Mouse (Mus musculus): ENCODE data around the gene Armc9. TPM values are rescaled to one million over a fixed set of nuclear protein-coding genes. Genes with fewer than 3 reads are reported as not detected.

The Armc9 gene
- polyA plus RNA-seq, 1 experiment from 2014 or later = 17.4 TPM

- 0 out of 2 replicates have a peak overlapping the region, but pooled peaks have one; percentile 30 for H3K9ac ChIP-seq (ENCODE audit: low read depth, low read length)
- H3K27me3 ChIP-seq (replicated peaks; ENCODE audit: control insufficient read depth, insufficient read depth, low read length) = no peaks in the 10 kb centered on the region
- 83% methylated on average over 3 of the region's 3 CpGs for WGBS
- H3K4me1 ChIP-seq (ENCODE audit: control insufficient read depth, insufficient read depth, low read length) = 0 out of 2 replicates have a peak, but pooled peaks cover 2% of the 10 kb centered on the region
- ATAC-seq (ENCODE audit: low read depth) (no peak), DNase-seq (ENCODE audit: low spot score) (no peak)
- peaks cover 12% of the 10 kb centered on the region for H3K36me3 ChIP-seq (ENCODE audit: control insufficient read depth, insufficient read depth, low read length)
- no peak overlapping the region for H3K27ac ChIP-seq (replicated peaks; ENCODE audit: low read depth, low read length)
- H3K4me3 ChIP-seq (ENCODE audit: low read depth, low read length) = no peak overlapping the region
- H3K9me3 ChIP-seq (ENCODE audit: control insufficient read depth, low read length) = no peaks in the 10 kb centered on the region
- H3K4me2 ChIP-seq (ENCODE audit: low read depth, low read length) = no peak overlapping the region
These were observed 1.5 kb downstream of the Armc9 start for GRCm38 (mm10) chr1:86156075-86156474.

- DNase-seq (ENCODE audit: low spot score) (no peak), ATAC-seq (ENCODE audit: low read depth) (no peak)
- Histone ChIP-seq H3K27me3 (replicated peaks; ENCODE audit: control insufficient read depth, insufficient read depth, low read length) (no peaks in the 10 kb centered on the region), H3K9me3 (ENCODE audit: control insufficient read depth, low read length) (no peaks in the 10 kb centered on the region), H3K36me3 (ENCODE audit: control insufficient read depth, insufficient read depth, low read length) (peaks cover 17% of the 10 kb centered on the region), H3K4me3 (ENCODE audit: low read depth, low read length) (no peak overlapping the region), H3K9ac (ENCODE audit: low read depth, low read length) (0 out of 2 replicates have a peak overlapping the region, but pooled peaks have one; percentile 30), H3K4me1 (ENCODE audit: control insufficient read depth, insufficient read depth, low read length) (0 out of 2 replicates have a peak, but pooled peaks cover 2% of the 10 kb centered on the region), H3K27ac (replicated peaks; ENCODE audit: low read depth, low read length) (no peak overlapping the region), H3K4me2 (ENCODE audit: low read depth, low read length) (no peak overlapping the region)
- 82% methylated on average over 6 of the region's 6 CpGs for WGBS
These were observed 2.0 kb downstream of the Armc9 start for GRCm38 (mm10) chr1:86156595-86156994.

- 92% methylated on average over 6 of the region's 6 CpGs for WGBS
- peaks cover 46% of the 10 kb centered on the region for H3K36me3 ChIP-seq (ENCODE audit: control insufficient read depth, insufficient read depth, low read length)
- H3K4me1 ChIP-seq (ENCODE audit: control insufficient read depth, insufficient read depth, low read length) = 0 out of 2 replicates have a peak, but pooled peaks cover 2% of the 10 kb centered on the region
- H3K27me3 ChIP-seq (replicated peaks; ENCODE audit: control insufficient read depth, insufficient read depth, low read length) = no peaks in the 10 kb centered on the region
- H3K4me3 ChIP-seq (ENCODE audit: low read depth, low read length) = no peak overlapping the region
- ATAC-seq (ENCODE audit: low read depth) (no peak), DNase-seq (ENCODE audit: low spot score) (no peak)
- no peak overlapping the region for H3K9ac ChIP-seq (ENCODE audit: low read depth, low read length)
- H3K4me2 ChIP-seq (ENCODE audit: low read depth, low read length) = no peak overlapping the region
- H3K9me3 ChIP-seq (ENCODE audit: control insufficient read depth, low read length) = no peaks in the 10 kb centered on the region
- H3K27ac ChIP-seq (replicated peaks; ENCODE audit: low read depth, low read length) = no peak overlapping the region
These were observed 5.5 kb downstream of the Armc9 start for GRCm38 (mm10) chr1:86160059-86160458.

- no peaks in the 10 kb centered on the region for H3K27me3 ChIP-seq (replicated peaks; ENCODE audit: control insufficient read depth, insufficient read depth, low read length)
- no peaks in the 10 kb centered on the region for H3K4me1 ChIP-seq (ENCODE audit: control insufficient read depth, insufficient read depth, low read length)
- H3K4me3 ChIP-seq (ENCODE audit: low read depth, low read length) = no peak overlapping the region
- no peak overlapping the region for H3K9ac ChIP-seq (ENCODE audit: low read depth, low read length)
- ATAC-seq (ENCODE audit: low read depth) (no peak), DNase-seq (ENCODE audit: low spot score) (no peak)
- H3K9me3 ChIP-seq (ENCODE audit: control insufficient read depth, low read length) = no peaks in the 10 kb centered on the region
- H3K27ac ChIP-seq (replicated peaks; ENCODE audit: low read depth, low read length) = no peak overlapping the region
- 93% methylated on average over 5 of the region's 5 CpGs for WGBS
- H3K36me3 ChIP-seq (ENCODE audit: control insufficient read depth, insufficient read depth, low read length) = peaks cover 50% of the 10 kb centered on the region
- H3K4me2 ChIP-seq (ENCODE audit: low read depth, low read length) = no peak overlapping the region
These were observed 5.9 kb downstream of the Armc9 start for GRCm38 (mm10) chr1:86160479-86160878.

- Histone ChIP-seq H3K27me3 (replicated peaks; ENCODE audit: control insufficient read depth, insufficient read depth, low read length) (no peaks in the 10 kb centered on the region), H3K4me3 (ENCODE audit: low read depth, low read length) (no peak overlapping the region), H3K4me2 (ENCODE audit: low read depth, low read length) (no peak overlapping the region), H3K27ac (replicated peaks; ENCODE audit: low read depth, low read length) (no peak overlapping the region), H3K9ac (ENCODE audit: low read depth, low read length) (no peak overlapping the region), H3K4me1 (ENCODE audit: control insufficient read depth, insufficient read depth, low read length) (no peaks in the 10 kb centered on the region), H3K36me3 (ENCODE audit: control insufficient read depth, insufficient read depth, low read length) (peaks cover 53% of the 10 kb centered on the region), H3K9me3 (ENCODE audit: control insufficient read depth, low read length) (no peaks in the 10 kb centered on the region)
- ATAC-seq (ENCODE audit: low read depth) (no peak), DNase-seq (ENCODE audit: low spot score) (no peak)
- 95% methylated on average over 5 of the region's 5 CpGs for WGBS
These were observed 6.5 kb downstream of the Armc9 start for GRCm38 (mm10) chr1:86161061-86161460.

- H3K27me3 ChIP-seq (replicated peaks; ENCODE audit: control insufficient read depth, insufficient read depth, low read length) = no peaks in the 10 kb centered on the region
- no peak overlapping the region for H3K4me2 ChIP-seq (ENCODE audit: low read depth, low read length)
- no peak overlapping the region for H3K9ac ChIP-seq (ENCODE audit: low read depth, low read length)
- 98% methylated on average over 5 of the region's 5 CpGs for WGBS
- no peaks in the 10 kb centered on the region for H3K4me1 ChIP-seq (ENCODE audit: control insufficient read depth, insufficient read depth, low read length)
- ATAC-seq (ENCODE audit: low read depth) (no peak), DNase-seq (ENCODE audit: low spot score) (no peak)
- H3K4me3 ChIP-seq (ENCODE audit: low read depth, low read length) = no peak overlapping the region
- H3K36me3 ChIP-seq (ENCODE audit: control insufficient read depth, insufficient read depth, low read length) = peaks cover 33% of the 10 kb centered on the region
- H3K27ac ChIP-seq (replicated peaks; ENCODE audit: low read depth, low read length) = no peak overlapping the region
- H3K9me3 ChIP-seq (ENCODE audit: control insufficient read depth, low read length) = no peaks in the 10 kb centered on the region
These were observed 20.0 kb downstream of the Armc9 start for GRCm38 (mm10) chr1:86174602-86175001.

GRCm38 (mm10) chr1:86176066-86176465 is 21.5 kb downstream of the Armc9 start:
- DNase-seq (ENCODE audit: low spot score) = no peak
- Histone ChIP-seq H3K4me1 (ENCODE audit: control insufficient read depth, insufficient read depth, low read length) (no peaks in the 10 kb centered on the region), H3K4me3 (ENCODE audit: low read depth, low read length) (no peak overlapping the region), H3K27ac (replicated peaks; ENCODE audit: low read depth, low read length) (no peak overlapping the region), H3K4me2 (ENCODE audit: low read depth, low read length) (no peak overlapping the region), H3K9me3 (ENCODE audit: control insufficient read depth, low read length) (no peaks in the 10 kb centered on the region), H3K9ac (ENCODE audit: low read depth, low read length) (no peak overlapping the region), H3K27me3 (replicated peaks; ENCODE audit: control insufficient read depth, insufficient read depth, low read length) (no peaks in the 10 kb centered on the region), H3K36me3 (ENCODE audit: control insufficient read depth, insufficient read depth, low read length) (peaks cover 27% of the 10 kb centered on the region)
- ATAC-seq (ENCODE audit: low read depth) = no peak
- WGBS = 95% methylated on average over 2 of the region's 2 CpGs

- ATAC-seq (ENCODE audit: low read depth) (peak; percentile 79), DNase-seq (ENCODE audit: low spot score) (peak; percentile 79)
- H3K36me3 ChIP-seq (ENCODE audit: control insufficient read depth, insufficient read depth, low read length) = peaks cover 21% of the 10 kb centered on the region
- H3K4me1 ChIP-seq (ENCODE audit: control insufficient read depth, insufficient read depth, low read length) = no peaks in the 10 kb centered on the region
- no peak overlapping the region for H3K4me2 ChIP-seq (ENCODE audit: low read depth, low read length)
- no peaks in the 10 kb centered on the region for H3K9me3 ChIP-seq (ENCODE audit: control insufficient read depth, low read length)
- H3K27ac ChIP-seq (replicated peaks; ENCODE audit: low read depth, low read length) = no peak overlapping the region
- 42% methylated on average over 7 of the region's 7 CpGs for WGBS
- no peaks in the 10 kb centered on the region for H3K27me3 ChIP-seq (replicated peaks; ENCODE audit: control insufficient read depth, insufficient read depth, low read length)
- no peak overlapping the region for H3K4me3 ChIP-seq (ENCODE audit: low read depth, low read length)
- H3K9ac ChIP-seq (ENCODE audit: low read depth, low read length) = no peak overlapping the region
These were observed 24.1 kb downstream of the Armc9 start for GRCm38 (mm10) chr1:86178462-86179253.

Data from embryonic facial prominence, embryonic 14.5 days (tissue).